Mouse (Mus musculus): Measurements from ENCODE around the gene 1700088E04Rik.

DNA sequence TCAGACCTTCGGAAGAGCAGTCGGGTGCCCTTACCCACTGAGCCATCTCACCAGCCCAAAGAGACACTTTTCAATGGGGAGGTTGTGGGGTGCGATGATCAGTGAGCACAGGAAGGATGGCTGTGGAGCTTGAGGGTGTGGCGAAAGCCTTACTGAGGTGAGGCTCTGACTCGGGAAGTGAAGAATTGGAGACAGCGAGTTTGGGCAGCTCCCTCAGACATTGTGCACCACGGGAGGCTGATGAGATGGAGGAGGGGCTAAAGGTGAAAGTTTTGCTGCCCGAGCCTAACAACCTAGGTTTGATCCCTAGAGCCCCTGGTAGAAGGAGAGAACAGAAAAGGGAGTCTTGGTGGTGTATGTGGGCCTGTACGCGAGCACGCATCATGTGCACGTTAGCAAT, 2.3 kb upstream of the 1700088E04Rik start:
- TF ChIP-seq CTCF (IDR thresholded peaks at IDR 0.05; ENCODE audit: insufficient read depth, low read depth, low read length), result no peak
- TF ChIP-seq POLR2A (IDR thresholded peaks at IDR 0.05; ENCODE audit: insufficient read depth, low read depth, low read length), result no peak

Measured in olfactory bulb, adult 2 months (tissue).